Mouse (Mus musculus) urinary bladder, adult 2 months (tissue): Measurements from ENCODE around the gene Ddx3y. TPM values are rescaled to one million over a fixed set of nuclear protein-coding genes. Genes with fewer than 3 reads are reported as not detected.

Experiments used
- DNase-seq: peaks from one replicate; pipeline ENCODE4 v3.0.0; 2022; ENCODE audit warnings: low spot score
- polyA plus RNA-seq: library from polyadenylated mRNA; depleted of rRNA; stranded (reverse); fragments of >200 nt; gene quantifications from 2 replicates; pipeline ENCODE4 v1.2.3, GENCODE M21; 2012; rRNA removed

Gene Ddx3y
- polyA plus RNA-seq, result 12.4 and 13.9 TPM in 2 replicates

DNA sequence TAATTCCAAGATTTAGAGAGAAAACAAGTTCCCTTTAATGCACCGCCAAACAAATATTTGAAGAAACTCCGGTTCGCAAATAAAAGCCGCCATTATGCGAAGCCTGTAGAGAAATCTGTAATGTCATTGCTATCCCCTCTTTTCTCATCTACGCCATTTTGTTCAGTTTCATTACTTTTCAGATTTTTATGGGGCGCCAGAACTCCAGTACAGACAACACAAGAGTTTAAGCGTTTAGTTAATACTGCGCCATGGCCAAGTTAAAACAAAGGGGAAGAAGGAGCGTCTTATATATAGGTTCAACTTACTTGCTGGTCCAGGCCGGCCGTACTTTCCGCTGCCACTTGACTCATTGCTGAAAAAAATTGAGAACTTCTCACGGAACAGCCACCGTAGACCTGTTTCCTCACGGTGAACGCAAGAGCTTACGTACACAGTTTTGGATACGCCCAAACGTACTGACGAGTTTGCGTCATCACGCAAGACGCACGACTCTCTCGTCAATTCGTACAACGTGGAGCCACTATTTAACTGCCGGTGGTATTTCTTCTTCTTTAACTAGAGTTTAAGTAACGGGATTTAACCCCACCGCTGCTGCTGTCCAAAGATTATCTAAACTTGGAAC lies at the start of gene Ddx3y:
Ddx3y (minus strand) TSS at position 459 of the 625 bp plus-strand sequence.
- DNase-seq, result no peak

- DNase-seq, result no peak
Measured at GRCm38 (mm10) chrY:1293708-1294107, 7.3 kb upstream of the Ddx3y start.

- no peak for DNase-seq
Measured at GRCm38 (mm10) chrY:1285735-1286134, 694 bp downstream of the Ddx3y start.

DNA sequence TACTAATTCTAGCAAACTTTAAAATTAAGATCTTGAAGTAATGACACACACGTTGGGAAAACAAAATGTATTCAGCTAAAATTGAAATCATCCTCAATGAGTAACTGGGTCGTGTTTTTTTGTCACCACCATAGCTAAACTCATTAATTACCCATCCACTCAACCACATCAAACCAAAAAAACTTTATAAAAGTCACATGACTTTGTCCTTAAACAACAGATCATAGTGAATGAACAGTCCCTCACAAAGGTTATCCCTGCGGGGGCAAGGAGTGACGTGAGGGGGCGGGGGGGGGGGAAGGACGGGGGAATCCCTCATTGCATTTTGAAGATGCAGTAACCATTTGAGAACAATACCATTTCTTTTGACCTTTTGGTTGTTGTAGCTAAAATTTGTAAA lies 40.3 kb downstream of the Ddx3y start:
- DNase-seq, result no peak

DNA sequence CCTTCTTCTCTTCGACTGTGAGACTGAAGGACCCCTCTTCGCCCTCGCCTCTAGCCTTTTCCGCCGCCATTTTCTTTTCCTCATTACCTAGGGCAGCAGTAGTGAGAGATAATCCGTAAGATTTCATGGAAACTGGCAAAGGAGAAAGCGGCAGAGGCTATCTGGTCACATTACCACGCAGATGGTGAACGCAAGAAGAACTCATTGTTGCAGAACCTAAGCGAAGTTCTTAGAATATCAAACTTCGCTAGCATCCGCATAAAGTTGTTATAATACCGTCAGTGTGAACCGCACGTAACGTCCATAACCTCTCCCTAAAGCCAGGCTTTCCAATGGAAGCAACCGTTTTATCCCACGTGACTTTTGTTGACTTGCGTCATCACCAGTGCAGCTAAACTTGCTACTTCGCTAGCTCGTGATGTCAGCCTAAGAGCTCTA lies 41.0 kb downstream of the Ddx3y start, which contains the start of gene Uty:
Uty (minus strand) TSS at position 334 of the 438 bp plus-strand sequence.
- DNase-seq, result no peak

GRCm38 (mm10) chrY:1244940-1245339 lies 41.5 kb downstream of the Ddx3y start:
- DNase-seq, result no peak

DNA sequence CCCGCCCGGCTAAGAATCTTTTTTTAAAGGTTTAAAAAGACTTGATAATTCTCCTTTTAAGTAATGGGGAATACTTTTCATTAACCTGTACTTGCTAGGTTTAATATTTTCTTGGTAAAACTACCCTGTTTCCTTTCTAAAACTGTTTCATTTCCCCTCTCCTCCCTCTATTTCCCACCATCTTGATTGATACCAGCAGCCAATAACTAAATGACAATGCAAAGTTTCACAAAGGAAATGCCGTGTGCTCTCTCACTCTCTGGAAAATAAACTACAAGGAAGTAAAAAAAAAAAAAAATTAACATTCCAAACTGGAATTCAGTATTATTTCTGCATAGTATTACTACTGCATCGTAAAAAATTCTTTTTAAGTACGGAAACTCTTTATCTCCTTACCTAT lies 42.0 kb downstream of the Ddx3y start:
- DNase-seq, result no peak

DNA sequence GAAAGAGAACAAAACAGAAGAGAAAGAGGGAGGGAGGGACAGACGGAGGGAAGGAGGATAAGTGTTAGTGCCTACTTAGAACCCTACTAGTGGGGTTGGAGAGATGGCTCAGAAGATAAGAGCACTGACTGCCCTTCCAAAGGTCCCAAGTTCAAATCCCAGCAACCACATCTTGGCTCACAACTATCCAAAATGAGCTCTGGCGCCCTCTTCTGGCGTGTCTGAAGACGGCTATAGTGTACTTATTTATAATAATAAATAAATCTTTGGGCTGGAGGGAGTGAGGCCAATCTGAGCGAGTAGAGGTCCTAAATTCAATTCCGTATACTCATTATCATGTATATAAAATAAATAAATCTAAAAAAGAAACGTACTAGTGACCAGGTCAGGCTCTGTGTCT lies 66.4 kb downstream of the Ddx3y start:
- DNase-seq, result no peak

Other genes with a start within 250 kb of the Ddx3y start
- gene Uty, start 40.9 kb downstream of the Ddx3y start, polyA plus RNA-seq, result 4.4 and 5.7 TPM in 2 replicates
- gene Usp9y, start 173.2 kb upstream of the Ddx3y start, polyA plus RNA-seq, result not detected in 2 replicates